Mouse (Mus musculus) megakaryocyte-erythroid progenitor cell, adult 5 weeks (primary cell): ENCODE data around the gene Gpsm2. TPM values are rescaled to one million over a fixed set of nuclear protein-coding genes. Genes with fewer than 3 reads are reported as not detected.

Experiments
- polyA plus RNA-seq: library from polyadenylated mRNA; stranded (reverse); fragments of >175 nt; gene quantifications from 2 replicates; pipeline ENCODE4 v1.2.3, GENCODE M21; 2012

Gene Gpsm2
- 2.1 and 3.5 TPM in 2 replicates for polyA plus RNA-seq

GRCm38 (mm10) chr3:108722036-108722872 lies at the start of gene Gpsm2:
Gene Gpsm2 (minus strand): TSS chr3:108722309.

GRCm38 (mm10) chr3:108739045-108739708 lies 17.1 kb upstream of the Gpsm2 start, which contains the start of gene Aknad1:
Gene Aknad1 (plus strand): TSS chr3:108739658.

GRCm38 (mm10) chr3:108653710-108654379 lies 68.3 kb downstream of the Gpsm2 start, which contains the start of gene Clcc1:
Gene Clcc1 (plus strand): TSS chr3:108653913.

Other genes starting within 250 kb of the Gpsm2 start
- gene 1700013F07Rik, start 188.2 kb downstream of the Gpsm2 start, polyA plus RNA-seq = not detected in 2 replicates
- 0.05 and 0.21 TPM in 2 replicates for gene 5330417C22Rik, start 185.8 kb downstream of the Gpsm2 start, polyA plus RNA-seq
- gene Tmem167b, start 159.8 kb downstream of the Gpsm2 start, polyA plus RNA-seq = 2.5 and 2.6 TPM in 2 replicates
- 0.65 and 0.69 TPM in 2 replicates for gene Taf13, start 150.6 kb downstream of the Gpsm2 start, polyA plus RNA-seq
- gene Wdr47, start 131.0 kb downstream of the Gpsm2 start, polyA plus RNA-seq = 0.76 and 1.7 TPM in 2 replicates
- 21.1 and 22.5 TPM in 2 replicates for gene Clcc1, start 68.4 kb downstream of the Gpsm2 start, polyA plus RNA-seq
- 0.04 TPM in 1 of 2 replicates, not detected in the other for gene Aknad1, start 17.3 kb upstream of the Gpsm2 start, polyA plus RNA-seq
- 16.7 and 24.2 TPM in 2 replicates for gene Stxbp3, start 118.2 kb upstream of the Gpsm2 start, polyA plus RNA-seq
- not detected in 2 replicates for gene Fndc7, start 167.7 kb upstream of the Gpsm2 start, polyA plus RNA-seq
- gene Prpf38b, start 189.4 kb upstream of the Gpsm2 start, polyA plus RNA-seq = 87.2 and 125 TPM in 2 replicates
- 0.19 TPM in 1 of 2 replicates, not detected in the other for gene Henmt1, start 217.6 kb upstream of the Gpsm2 start, polyA plus RNA-seq
- gene Gm9857, start 218.1 kb upstream of the Gpsm2 start, polyA plus RNA-seq = not detected in 2 replicates